Mouse (Mus musculus): ENCODE measurements around the gene Pex5l. TPM values are rescaled to one million over a fixed set of nuclear protein-coding genes. Genes with fewer than 3 reads are reported as not detected.

Pex5l gene
- polyA plus RNA-seq, 1 experiment from 2014 or later, result 3.6 TPM

DNA sequence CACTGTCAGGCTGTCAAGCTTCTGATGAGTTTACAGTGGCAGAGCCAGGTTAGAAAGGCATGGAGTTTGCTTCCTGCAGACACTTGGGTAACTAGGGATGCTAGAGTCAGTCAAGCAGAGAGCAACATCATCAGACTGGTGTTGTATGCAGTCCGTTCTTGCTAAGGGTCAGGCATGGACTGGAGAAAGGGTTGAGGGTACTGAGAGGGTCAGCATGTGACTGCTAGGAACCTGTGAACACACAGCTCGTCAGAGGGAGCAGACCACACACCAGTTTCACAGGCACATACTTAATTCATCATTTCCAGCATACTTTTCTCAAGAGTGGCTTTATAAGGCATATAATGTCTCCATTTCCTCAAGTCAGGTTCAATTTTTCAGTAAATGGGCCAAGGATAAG lies 53.6 kb downstream of the Pex5l start:
- 0 out of 2 replicates have a peak overlapping the region, but pooled peaks have one; percentile 7 for H3K27ac ChIP-seq (replicated peaks)
- no peaks in the 10 kb centered on the region for H3K27me3 ChIP-seq
- H3K36me3 ChIP-seq, result no peaks in the 10 kb centered on the region
- peak overlapping the region; percentile 47; the same call in 1 of the 2 replicates for H3K4me2 ChIP-seq
- no peak overlapping the region for H3K4me3 ChIP-seq
- ATAC-seq (ENCODE audit: low read depth), result peak; percentile 32; the same call in 1 of the 2 replicates
- H3K9me3 ChIP-seq, result no peaks in the 10 kb centered on the region
- peaks cover 20% of the 10 kb centered on the region for H3K4me1 ChIP-seq (replicated peaks)
- WGBS, result 43% methylated on average over 2 of the region's 2 CpGs
- no peak overlapping the region for H3K9ac ChIP-seq

DNA sequence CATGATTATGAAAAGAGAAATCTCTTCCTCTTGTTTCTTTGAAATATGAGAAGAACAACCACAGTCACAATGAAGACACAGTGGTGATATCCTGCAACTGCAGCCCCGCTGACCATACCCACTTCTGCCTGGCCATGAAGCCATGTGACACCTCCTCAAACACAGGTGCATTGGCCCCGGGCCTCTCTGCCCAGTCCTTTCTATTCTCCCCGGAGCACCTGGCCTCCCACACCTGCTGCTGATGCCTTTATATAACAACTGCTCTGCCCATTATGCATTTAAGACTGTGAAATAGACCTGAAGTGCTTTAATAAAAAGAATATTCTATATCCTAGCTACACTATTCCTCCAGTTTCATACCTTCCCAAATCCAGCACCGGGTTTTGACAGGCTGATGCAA lies 54.8 kb downstream of the Pex5l start:
- Histone ChIP-seq H3K9me3 (no peaks in the 10 kb centered on the region), H3K9ac (no peak overlapping the region), H3K27ac (replicated peaks) (no peak overlapping the region), H3K4me1 (replicated peaks) (peaks cover 13% of the 10 kb centered on the region), H3K27me3 (no peaks in the 10 kb centered on the region), H3K4me3 (no peak overlapping the region), H3K36me3 (no peaks in the 10 kb centered on the region), H3K4me2 (no peak overlapping the region)
- WGBS, result 74% methylated on average over 4 of the region's 4 CpGs
- no peak for ATAC-seq (ENCODE audit: low read depth)

DNA sequence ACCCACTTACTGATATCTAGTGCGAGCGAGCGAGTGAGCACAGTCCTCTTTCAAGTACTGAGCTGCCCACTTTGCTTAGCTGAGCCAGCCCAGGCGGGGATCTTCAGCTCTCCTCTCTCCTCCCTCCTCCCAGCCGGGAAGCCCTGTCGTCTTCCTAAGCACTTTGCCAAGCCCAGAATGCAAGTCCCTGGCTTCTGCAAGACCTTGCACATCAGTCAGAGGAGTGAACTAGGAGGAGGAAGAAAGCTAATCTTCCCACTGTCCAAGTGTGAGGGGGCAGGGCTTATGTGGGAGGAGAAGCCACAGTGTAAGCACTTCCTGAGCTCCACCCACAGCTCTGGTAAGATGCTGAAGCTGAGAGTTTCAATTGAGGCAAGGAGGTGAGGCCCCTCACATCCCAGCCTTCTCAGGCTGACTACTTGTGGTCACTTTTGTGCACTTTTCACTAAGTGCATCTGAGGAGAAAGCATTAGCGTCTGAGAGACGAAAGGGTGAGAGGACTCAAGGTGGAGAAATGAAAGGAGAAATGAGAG lies 60.2 kb downstream of the Pex5l start:
- H3K9me3 ChIP-seq, result no peaks in the 10 kb centered on the region
- no peak overlapping the region for H3K4me3 ChIP-seq
- ATAC-seq (ENCODE audit: low read depth), result no peak
- no peak overlapping the region for H3K9ac ChIP-seq
- H3K27me3 ChIP-seq, result no peaks in the 10 kb centered on the region
- 0 out of 2 replicates have a peak overlapping the region, but pooled peaks have one; percentile 38 for H3K27ac ChIP-seq (replicated peaks)
- no peaks in the 10 kb centered on the region for H3K36me3 ChIP-seq
- peak overlapping the region; percentile 18; the same call in 1 of the 2 replicates for H3K4me2 ChIP-seq
- H3K4me1 ChIP-seq (replicated peaks), result no peaks in the 10 kb centered on the region
- WGBS, result 35% methylated on average over 8 of the region's 8 CpGs

DNA sequence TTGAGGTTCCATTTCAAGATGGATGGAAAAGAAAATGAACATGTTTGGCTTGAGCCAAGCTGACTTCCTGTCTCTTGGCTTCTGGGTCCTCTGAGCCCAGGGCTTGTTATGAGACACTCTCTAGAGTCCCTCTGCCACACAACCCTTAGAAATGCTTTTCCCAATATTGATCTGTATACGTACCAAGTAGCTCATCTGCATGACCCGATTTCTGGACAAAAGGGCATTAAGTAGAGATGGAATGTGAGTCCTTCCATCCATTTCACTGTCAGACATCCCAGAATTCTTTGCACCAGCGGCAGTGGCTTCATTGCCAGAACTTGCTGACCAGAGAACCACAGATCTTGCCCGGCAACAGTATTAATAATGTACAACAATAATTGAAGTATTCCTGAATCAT lies 61.3 kb downstream of the Pex5l start:
- Histone ChIP-seq H3K27ac (replicated peaks) (no peak overlapping the region), H3K4me2 (no peak overlapping the region), H3K4me3 (no peak overlapping the region), H3K9ac (no peak overlapping the region), H3K4me1 (replicated peaks) (no peaks in the 10 kb centered on the region), H3K9me3 (no peaks in the 10 kb centered on the region), H3K27me3 (no peaks in the 10 kb centered on the region), H3K36me3 (no peaks in the 10 kb centered on the region)
- ATAC-seq (ENCODE audit: low read depth), result no peak
- 85% methylated on average over 4 of the region's 4 CpGs for WGBS

DNA sequence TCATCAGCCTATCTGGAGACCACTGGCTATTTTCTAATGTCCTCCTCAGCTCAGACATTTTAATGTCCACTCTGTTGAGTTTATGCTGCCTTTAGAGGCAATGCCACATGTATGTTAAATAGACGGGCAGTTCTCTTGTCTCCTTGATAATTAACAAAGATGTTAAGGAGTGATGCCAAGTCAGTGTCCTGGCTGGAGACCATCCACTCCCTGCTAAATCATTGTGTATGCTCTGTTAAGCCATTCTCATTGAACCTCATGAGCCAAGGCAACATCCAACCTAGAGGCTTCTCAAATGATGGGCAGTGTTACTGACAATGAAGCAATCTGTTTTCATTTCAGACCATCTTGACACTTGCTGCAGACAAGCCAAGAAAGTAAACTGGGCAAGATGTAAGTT lies 63.4 kb downstream of the Pex5l start:
- 85% methylated on average over 1 of the region's 1 CpGs for WGBS
- H3K9ac ChIP-seq, result no peak overlapping the region
- no peak overlapping the region for H3K27ac ChIP-seq (replicated peaks)
- peaks cover 3% of the 10 kb centered on the region; the same call in 1 of the 2 replicates for H3K4me1 ChIP-seq (replicated peaks)
- H3K36me3 ChIP-seq, result no peaks in the 10 kb centered on the region
- no peak for ATAC-seq (ENCODE audit: low read depth)
- H3K27me3 ChIP-seq, result no peaks in the 10 kb centered on the region
- H3K4me2 ChIP-seq, result no peak overlapping the region
- H3K4me3 ChIP-seq, result no peak overlapping the region
- no peaks in the 10 kb centered on the region for H3K9me3 ChIP-seq

DNA sequence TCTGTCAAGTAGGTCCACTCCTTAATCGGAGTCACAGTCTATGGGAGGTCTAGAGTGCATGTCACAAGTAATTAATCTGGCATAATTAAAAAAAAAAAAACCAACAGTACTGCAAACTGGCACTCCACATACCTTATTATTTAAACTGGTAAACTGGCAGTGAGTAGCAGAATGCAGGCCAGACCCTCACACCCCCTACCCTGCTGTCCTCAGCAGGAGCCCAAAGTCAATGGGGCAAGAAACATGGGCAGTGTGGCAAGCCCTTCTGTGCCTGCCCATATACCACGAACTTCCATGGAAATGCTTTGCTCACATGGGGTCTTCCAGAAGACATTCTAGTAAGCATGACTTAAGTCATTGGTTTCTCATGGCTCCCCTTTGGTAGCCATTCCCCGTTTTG lies 63.9 kb downstream of the Pex5l start:
- Histone ChIP-seq H3K4me1 (replicated peaks) (peaks cover 8% of the 10 kb centered on the region), H3K9ac (no peak overlapping the region), H3K4me3 (no peak overlapping the region), H3K9me3 (no peaks in the 10 kb centered on the region), H3K4me2 (no peak overlapping the region), H3K36me3 (no peaks in the 10 kb centered on the region), H3K27ac (replicated peaks) (no peak overlapping the region), H3K27me3 (no peaks in the 10 kb centered on the region)
- no peak for ATAC-seq (ENCODE audit: low read depth)
- WGBS, result 83% methylated on average over 3 of the region's 3 CpGs

DNA sequence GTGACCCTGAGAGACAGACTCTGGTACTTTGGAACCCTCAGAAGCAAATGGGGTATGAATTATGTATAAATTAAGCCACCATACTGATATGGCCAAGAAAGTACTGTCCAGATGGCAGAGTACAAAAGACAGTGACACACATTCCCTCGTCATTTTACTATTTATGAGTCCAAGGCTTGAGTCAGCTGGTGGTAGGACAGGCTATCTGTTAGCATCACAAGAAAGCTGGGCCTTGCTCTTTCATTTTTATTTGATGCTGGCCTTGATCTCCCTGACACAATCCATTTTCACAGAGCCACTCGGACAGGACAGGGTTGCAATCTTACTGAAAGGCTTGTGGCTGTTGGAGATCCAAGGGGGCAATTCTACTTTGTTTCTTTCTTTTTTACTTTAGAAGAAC lies 67.4 kb downstream of the Pex5l start:
- peaks cover 11% of the 10 kb centered on the region for H3K4me1 ChIP-seq (replicated peaks)
- WGBS, result 53% methylated on average over 2 of the region's 2 CpGs
- H3K9ac ChIP-seq, result no peak overlapping the region
- no peak overlapping the region for H3K4me3 ChIP-seq
- ATAC-seq (ENCODE audit: low read depth), result no peak
- no peaks in the 10 kb centered on the region for H3K36me3 ChIP-seq
- no peaks in the 10 kb centered on the region for H3K9me3 ChIP-seq
- H3K27ac ChIP-seq (replicated peaks), result no peak overlapping the region
- no peaks in the 10 kb centered on the region for H3K27me3 ChIP-seq
- no peak overlapping the region for H3K4me2 ChIP-seq

DNA sequence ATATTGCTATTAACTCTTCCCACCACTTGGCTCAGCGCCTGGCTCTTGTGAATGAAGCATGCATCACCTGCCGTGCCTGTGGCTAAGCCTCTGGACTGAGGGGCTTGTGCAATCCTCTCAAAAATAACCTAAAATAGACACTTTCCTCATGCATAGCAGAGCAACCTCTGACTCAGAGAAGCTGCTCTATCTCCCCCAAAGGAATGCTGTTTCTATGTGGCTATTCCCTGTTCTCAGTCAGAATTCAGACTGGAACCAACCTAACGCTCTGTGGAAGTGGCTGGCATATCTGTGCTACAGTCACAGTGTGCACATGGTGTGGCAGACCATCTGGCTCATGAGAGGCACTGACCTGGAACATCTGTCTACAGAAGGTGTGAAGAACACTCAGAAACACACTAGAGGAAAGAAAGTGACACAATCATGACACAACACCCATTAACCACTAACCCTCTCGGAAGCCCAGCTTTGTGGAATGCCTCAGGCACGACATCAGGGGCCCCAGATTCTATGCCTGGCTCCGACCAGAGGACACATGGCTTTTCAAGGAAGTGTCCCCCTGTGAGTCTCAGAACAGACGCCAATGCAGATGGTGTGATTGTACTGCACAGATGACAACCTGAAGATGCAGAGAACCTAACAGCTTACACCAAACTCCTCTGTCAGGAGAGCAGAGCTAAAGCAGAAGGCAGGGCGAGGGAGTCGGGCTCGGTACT lies 68.6 kb downstream of the Pex5l start:
- Histone ChIP-seq H3K9me3 (no peaks in the 10 kb centered on the region), H3K9ac (no peak overlapping the region), H3K27me3 (no peaks in the 10 kb centered on the region), H3K4me2 (no peak overlapping the region), H3K27ac (replicated peaks) (peak overlapping the region; percentile 10; the same call in 1 of the 2 replicates), H3K4me3 (no peak overlapping the region), H3K36me3 (no peaks in the 10 kb centered on the region), H3K4me1 (replicated peaks) (peaks cover 11% of the 10 kb centered on the region)
- peak; percentile 44 for ATAC-seq (ENCODE audit: low read depth)
- 57% methylated on average over 10 of the region's 10 CpGs for WGBS

DNA sequence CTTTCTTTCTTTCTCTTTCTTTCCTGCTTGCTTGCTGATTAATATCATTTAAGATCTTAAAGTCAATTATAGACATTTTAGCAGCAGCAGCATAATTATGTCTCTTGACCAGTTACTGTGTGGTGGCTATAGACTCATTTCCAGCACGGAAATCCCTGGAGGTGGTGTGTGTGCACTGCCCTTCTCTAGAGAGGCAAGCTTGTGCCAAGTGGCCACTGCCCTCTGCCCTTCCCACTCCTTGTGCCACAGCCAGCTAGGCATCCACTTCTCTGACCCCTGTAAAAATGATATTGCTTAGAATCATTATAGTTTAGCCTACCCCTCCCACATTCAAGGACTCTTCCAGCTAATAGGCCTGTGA lies 69.2 kb downstream of the Pex5l start:
- Histone ChIP-seq H3K9ac (no peak overlapping the region), H3K36me3 (no peaks in the 10 kb centered on the region), H3K9me3 (no peaks in the 10 kb centered on the region), H3K4me1 (replicated peaks) (peaks cover 11% of the 10 kb centered on the region), H3K4me2 (no peak overlapping the region), H3K27ac (replicated peaks) (peak overlapping the region; percentile 10; the same call in 1 of the 2 replicates), H3K4me3 (no peak overlapping the region), H3K27me3 (no peaks in the 10 kb centered on the region)
- 69% methylated on average over 1 of the region's 1 CpGs for WGBS
- no peak for ATAC-seq (ENCODE audit: low read depth)

DNA sequence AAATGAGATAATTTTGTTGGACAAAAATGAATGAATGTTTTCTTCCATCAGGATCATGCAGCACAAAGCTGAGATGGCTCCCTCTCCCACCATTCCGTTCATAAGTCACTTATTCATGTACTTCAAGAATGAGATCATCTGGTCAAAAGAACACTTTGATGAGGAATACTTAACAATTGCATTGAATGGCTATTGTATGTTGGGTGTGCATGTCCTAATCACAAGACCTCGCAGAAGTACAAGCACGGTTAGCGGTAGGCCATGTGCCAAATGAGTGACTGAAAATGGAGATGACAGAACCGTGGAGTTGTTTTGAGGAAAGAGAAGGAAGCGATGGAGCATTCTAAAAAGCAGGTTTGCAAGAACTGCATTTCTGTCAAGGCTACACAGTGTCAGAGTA lies 72.3 kb downstream of the Pex5l start:
- Histone ChIP-seq H3K27ac (replicated peaks) (no peak overlapping the region), H3K9me3 (no peaks in the 10 kb centered on the region), H3K36me3 (no peaks in the 10 kb centered on the region), H3K9ac (no peak overlapping the region), H3K4me2 (no peak overlapping the region), H3K27me3 (no peaks in the 10 kb centered on the region), H3K4me1 (replicated peaks) (peaks cover 11% of the 10 kb centered on the region), H3K4me3 (no peak overlapping the region)
- WGBS, result 90% methylated on average over 6 of the region's 6 CpGs
- no peak for ATAC-seq (ENCODE audit: low read depth)

DNA sequence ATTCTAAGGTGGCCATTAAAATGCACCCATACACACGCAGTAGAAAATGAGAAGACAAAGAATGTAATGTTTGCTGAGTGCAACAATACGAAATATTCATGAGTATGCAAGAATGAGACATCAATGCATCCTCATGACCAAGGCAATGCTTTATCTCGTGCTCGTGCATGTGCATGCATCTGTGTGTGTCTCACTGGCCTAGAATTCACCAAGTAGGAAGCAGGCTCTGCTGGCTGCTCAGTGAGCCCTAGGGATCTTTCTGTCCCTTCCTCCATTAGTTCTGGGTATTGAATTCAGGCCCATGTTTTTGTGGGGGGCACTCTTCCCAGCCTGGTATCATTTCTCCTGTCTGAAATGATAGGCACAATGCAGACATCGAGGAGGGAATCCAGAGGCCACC lies 74.9 kb downstream of the Pex5l start:
- Histone ChIP-seq H3K27me3 (no peaks in the 10 kb centered on the region), H3K4me2 (no peak overlapping the region), H3K36me3 (no peaks in the 10 kb centered on the region), H3K27ac (replicated peaks) (no peak overlapping the region), H3K9ac (no peak overlapping the region), H3K4me3 (no peak overlapping the region), H3K9me3 (no peaks in the 10 kb centered on the region), H3K4me1 (replicated peaks) (peaks cover 13% of the 10 kb centered on the region)
- ATAC-seq (ENCODE audit: low read depth), result no peak
- WGBS, result 68% methylated on average over 5 of the region's 5 CpGs

DNA sequence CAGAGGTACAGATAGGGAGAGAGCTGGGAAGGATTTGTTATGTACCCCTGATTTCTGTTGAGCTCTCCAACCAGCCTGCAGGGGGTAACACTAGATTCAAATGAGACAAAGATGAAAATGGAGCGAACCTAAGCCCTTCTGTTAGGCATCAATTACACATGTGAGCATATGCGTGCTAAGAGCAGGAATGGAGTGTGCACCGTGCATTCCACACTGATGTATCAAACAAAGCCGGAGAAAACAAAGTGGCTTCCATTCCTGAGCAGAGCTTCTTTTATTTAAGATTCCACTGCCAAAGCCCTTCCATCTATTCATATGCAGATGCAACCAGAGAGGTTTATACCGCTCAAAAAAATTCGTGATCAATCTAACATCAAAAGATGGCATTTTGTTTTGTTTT lies 79.5 kb downstream of the Pex5l start:
- ATAC-seq (ENCODE audit: low read depth), result no peak
- Histone ChIP-seq H3K4me1 (replicated peaks) (peaks cover 44% of the 10 kb centered on the region), H3K4me2 (no peak overlapping the region), H3K36me3 (no peaks in the 10 kb centered on the region), H3K27me3 (0 out of 2 replicates have a peak, but pooled peaks cover 2% of the 10 kb centered on the region), H3K9ac (no peak overlapping the region), H3K9me3 (no peaks in the 10 kb centered on the region), H3K27ac (replicated peaks) (peak overlapping the region; percentile 33; the same call in 1 of the 2 replicates), H3K4me3 (no peak overlapping the region)
- WGBS, result 17% methylated on average over 6 of the region's 6 CpGs

DNA sequence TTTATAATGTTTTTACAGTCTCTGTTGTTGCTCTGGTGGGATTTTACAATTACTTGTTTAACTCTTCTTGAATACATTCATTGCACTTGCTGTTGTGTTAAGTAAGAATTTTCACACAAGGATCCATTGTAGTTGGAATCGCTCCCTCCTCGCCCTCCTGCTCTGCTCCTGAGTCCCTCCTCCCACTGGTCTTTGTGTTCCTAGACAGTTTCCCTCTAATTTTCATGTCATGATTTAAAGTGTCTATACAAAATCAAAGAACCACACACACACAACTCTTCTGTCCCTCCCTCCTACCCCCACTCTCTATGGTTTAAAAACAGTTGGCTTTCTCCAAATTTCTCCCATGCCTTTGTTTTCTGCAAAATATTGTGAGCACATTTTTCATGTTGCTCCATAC lies 81.6 kb downstream of the Pex5l start:
- WGBS, result 7% methylated on average over 2 of the region's 2 CpGs
- Histone ChIP-seq H3K4me1 (replicated peaks) (peaks cover 44% of the 10 kb centered on the region), H3K4me3 (no peak overlapping the region), H3K9me3 (no peaks in the 10 kb centered on the region), H3K9ac (no peak overlapping the region), H3K27me3 (0 out of 2 replicates have a peak, but pooled peaks cover 2% of the 10 kb centered on the region), H3K27ac (replicated peaks) (peak overlapping the region; percentile 59), H3K36me3 (no peaks in the 10 kb centered on the region), H3K4me2 (no peak overlapping the region)
- no peak for ATAC-seq (ENCODE audit: low read depth)
